Mouse (Mus musculus): ENCODE measurements around the gene Sec61b. TPM values are rescaled to one million over a fixed set of nuclear protein-coding genes. Genes with fewer than 3 reads are reported as not detected.

Gene Sec61b
- polyA plus RNA-seq, 1 experiment: 164 TPM

DNA sequence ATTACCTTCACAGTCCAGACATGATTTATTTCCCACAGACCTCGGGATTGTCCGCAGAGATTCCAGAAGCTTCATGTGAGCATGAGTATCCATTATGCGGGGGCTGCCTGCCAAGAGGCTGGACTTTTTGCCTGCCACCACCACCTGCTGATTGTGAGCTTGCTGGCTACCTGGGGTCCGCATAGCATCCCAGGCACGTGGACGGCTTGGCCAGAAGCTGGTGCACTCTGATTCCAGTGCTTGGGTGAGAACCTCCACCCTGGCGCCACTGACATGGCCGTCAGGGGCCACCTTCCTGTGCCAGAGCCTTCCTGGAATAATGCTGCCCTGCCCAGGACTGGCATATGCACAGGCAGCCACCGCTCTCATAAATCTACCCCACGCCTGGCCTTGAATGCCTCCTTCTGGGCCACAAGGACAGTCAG lies 24.7 kb downstream of the Sec61b start:
- Histone ChIP-seq H3K27me3 (replicated peaks; ENCODE audit: control insufficient read depth, insufficient read depth, low read length) (no peaks in the 10 kb centered on the region), H3K36me3 (ENCODE audit: control insufficient read depth, insufficient read depth, low read length) (no peaks in the 10 kb centered on the region), H3K27ac (ENCODE audit: insufficient read depth, low read depth, low read length) (no peak overlapping the region), H3K4me3 (ENCODE audit: insufficient read depth, low read depth, low read length) (no peak overlapping the region), H3K4me1 (ENCODE audit: control insufficient read depth, insufficient read depth, low read length) (no peaks in the 10 kb centered on the region)
- no peak for DNase-seq
- TF ChIP-seq POLR2A (IDR thresholded peaks at IDR 0.05; ENCODE audit: low read depth, low read length) (no peak), CTCF (conservative IDR thresholded peaks at IDR 0.05; ENCODE audit: insufficient read depth, insufficient read length, low read depth, low read length) (no peak)
- WGBS: 65% methylated on average over 10 of the region's 10 CpGs

DNA sequence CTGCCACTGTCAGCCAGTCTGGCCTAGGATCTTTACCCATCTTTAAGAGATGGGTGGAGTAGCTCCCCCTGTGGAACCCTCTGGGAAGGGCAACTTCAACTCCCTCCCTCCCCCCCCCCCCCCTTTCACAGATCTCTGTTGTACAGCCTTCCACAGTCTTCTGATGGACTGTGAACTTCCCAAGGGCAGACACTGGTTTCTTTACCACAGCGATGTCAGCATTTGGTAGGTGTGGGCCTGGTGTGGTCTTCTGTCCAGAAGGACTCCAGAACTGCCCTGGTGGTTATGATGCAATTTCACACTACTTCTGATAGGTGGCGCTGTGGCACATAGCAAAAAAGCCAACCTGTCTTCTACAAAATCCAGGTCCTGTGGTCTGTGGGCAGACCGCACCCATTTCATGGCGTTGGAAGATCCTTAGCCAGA lies 28.1 kb downstream of the Sec61b start:
- H3K4me3 ChIP-seq (ENCODE audit: insufficient read depth, low read depth, low read length): no peak overlapping the region
- no peaks in the 10 kb centered on the region for H3K27me3 ChIP-seq (replicated peaks; ENCODE audit: control insufficient read depth, insufficient read depth, low read length)
- no peaks in the 10 kb centered on the region for H3K4me1 ChIP-seq (ENCODE audit: control insufficient read depth, insufficient read depth, low read length)
- 28% methylated on average over 4 of the region's 4 CpGs for WGBS
- H3K36me3 ChIP-seq (ENCODE audit: control insufficient read depth, insufficient read depth, low read length): no peaks in the 10 kb centered on the region
- no peak overlapping the region for H3K27ac ChIP-seq (ENCODE audit: insufficient read depth, low read depth, low read length)
- DNase-seq: peak; percentile 46
- peak; percentile 72 for TF ChIP-seq CTCF (conservative IDR thresholded peaks at IDR 0.05; ENCODE audit: insufficient read depth, insufficient read length, low read depth, low read length)
- TF ChIP-seq POLR2A (IDR thresholded peaks at IDR 0.05; ENCODE audit: low read depth, low read length): no peak

DNA sequence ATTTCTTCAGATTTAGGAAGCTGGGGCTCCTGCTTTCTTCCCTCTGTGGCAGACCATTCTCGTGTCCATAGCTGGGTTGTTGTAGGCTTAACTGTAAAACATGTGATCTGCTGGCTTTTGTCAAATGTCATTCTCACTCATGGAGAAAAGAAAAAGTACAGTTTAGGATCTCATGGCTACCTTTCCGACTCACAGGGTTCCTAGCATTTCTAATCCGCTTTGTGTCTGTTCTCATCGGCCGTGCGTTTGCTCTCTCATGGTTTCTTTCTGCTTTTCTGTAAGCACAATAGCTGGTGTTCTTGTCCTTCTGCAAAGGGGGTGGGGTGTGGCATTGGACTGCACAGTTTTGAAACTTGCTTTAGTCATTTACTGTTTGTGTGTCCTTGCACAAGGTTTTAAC lies 28.6 kb downstream of the Sec61b start:
- H3K36me3 ChIP-seq (ENCODE audit: control insufficient read depth, insufficient read depth, low read length): no peaks in the 10 kb centered on the region
- 75% methylated on average over 6 of the region's 6 CpGs for WGBS
- H3K27me3 ChIP-seq (replicated peaks; ENCODE audit: control insufficient read depth, insufficient read depth, low read length): no peaks in the 10 kb centered on the region
- no peak for TF ChIP-seq POLR2A (IDR thresholded peaks at IDR 0.05; ENCODE audit: low read depth, low read length)
- no peak for TF ChIP-seq CTCF (conservative IDR thresholded peaks at IDR 0.05; ENCODE audit: insufficient read depth, insufficient read length, low read depth, low read length)
- no peaks in the 10 kb centered on the region for H3K4me1 ChIP-seq (ENCODE audit: control insufficient read depth, insufficient read depth, low read length)
- DNase-seq: no peak
- no peak overlapping the region for H3K27ac ChIP-seq (ENCODE audit: insufficient read depth, low read depth, low read length)
- H3K4me3 ChIP-seq (ENCODE audit: insufficient read depth, low read depth, low read length): no peak overlapping the region

DNA sequence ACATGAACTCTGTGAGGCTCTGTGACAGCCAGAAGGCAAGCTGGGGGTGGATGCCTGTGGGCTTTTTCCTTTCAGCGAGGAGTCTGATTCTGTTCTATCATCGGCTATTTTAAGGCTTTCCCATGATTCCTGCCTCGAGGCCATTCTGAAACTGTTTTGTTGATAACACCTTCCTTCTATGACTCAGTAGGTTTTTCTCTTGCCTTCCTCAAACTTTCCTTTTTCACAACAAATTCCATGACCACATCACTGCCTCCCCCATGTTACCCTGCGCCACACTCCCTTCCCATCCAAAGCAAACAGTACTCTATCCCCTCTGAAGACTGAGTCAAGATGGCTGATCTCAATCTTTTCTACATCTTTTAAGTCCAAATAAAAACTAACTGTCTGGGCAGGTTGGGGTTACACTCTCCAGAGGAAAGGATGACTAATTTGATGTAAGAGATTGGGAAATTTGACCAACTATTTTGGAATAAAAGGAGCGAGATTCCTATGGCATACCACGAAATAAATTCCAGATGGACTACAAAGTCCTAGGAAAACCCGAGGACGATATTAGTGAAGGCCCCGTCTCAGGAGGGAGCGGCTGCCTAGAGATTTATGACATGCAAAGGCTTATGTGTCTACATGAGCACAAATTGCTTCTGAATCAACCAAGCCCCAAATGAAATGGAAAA lies 30.5 kb downstream of the Sec61b start:
- Histone ChIP-seq H3K36me3 (ENCODE audit: control insufficient read depth, insufficient read depth, low read length) (no peaks in the 10 kb centered on the region), H3K27me3 (replicated peaks; ENCODE audit: control insufficient read depth, insufficient read depth, low read length) (no peaks in the 10 kb centered on the region), H3K27ac (ENCODE audit: insufficient read depth, low read depth, low read length) (no peak overlapping the region), H3K4me1 (ENCODE audit: control insufficient read depth, insufficient read depth, low read length) (no peaks in the 10 kb centered on the region), H3K4me3 (ENCODE audit: insufficient read depth, low read depth, low read length) (no peak overlapping the region)
- WGBS: 68% methylated on average over 10 of the region's 10 CpGs
- no peak for DNase-seq
- TF ChIP-seq POLR2A (IDR thresholded peaks at IDR 0.05; ENCODE audit: low read depth, low read length): no peak
- no peak for TF ChIP-seq CTCF (conservative IDR thresholded peaks at IDR 0.05; ENCODE audit: insufficient read depth, insufficient read length, low read depth, low read length)

DNA sequence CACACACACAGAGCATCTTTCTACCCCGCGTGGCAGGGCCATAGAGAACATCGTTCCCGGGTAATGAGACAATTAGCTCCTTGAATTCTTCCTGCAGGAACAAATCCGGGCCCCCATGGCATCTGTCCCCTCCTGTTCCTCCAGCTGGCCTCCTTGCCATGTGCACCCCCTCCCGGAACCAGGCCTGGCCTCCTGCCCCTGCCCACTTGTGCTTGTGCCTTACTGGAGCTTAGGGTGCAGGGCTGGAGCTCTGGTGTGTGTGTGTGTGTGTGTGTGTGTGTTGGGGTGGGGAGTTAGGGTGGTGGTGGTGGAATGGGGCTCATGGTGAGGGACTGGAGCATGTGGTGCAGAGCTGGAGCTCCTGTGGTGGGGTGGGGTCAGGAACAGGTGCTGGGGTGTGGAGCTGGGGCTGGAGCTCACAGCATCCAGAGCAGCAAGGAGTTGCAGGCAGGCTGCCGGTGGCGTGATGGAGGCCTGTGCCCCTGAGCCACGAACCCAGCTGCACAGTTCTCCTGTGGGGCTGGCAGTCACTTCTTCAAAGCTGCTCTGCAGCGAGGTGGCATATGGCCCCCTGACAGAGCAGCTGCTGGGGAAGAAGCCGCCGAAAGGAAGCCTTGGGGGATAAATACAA lies 44.2 kb downstream of the Sec61b start:
- H3K36me3 ChIP-seq (ENCODE audit: control insufficient read depth, insufficient read depth, low read length): no peaks in the 10 kb centered on the region

DNA sequence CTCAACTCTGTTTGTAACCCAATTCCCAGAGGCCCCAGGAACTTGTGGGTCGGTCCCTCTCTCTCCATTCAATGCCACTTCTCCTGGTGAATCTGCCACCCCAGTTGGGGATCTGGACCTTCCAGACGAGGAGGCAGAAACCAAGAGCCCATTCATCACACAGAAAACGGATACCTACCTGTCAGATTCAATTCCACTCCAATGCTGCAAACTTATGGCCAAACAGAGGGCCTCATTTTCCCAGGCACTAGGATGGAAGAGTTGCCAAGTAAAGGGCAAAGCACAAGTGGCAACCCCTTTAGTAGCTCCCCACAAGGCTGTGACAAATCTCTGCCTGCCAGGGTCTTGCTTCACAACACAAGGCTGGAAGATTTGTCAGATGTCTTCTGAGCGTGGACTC lies 45.6 kb downstream of the Sec61b start:
- TF ChIP-seq CTCF (conservative IDR thresholded peaks at IDR 0.05; ENCODE audit: insufficient read depth, insufficient read length, low read depth, low read length) (no peak), POLR2A (IDR thresholded peaks at IDR 0.05; ENCODE audit: low read depth, low read length) (no peak)
- Histone ChIP-seq H3K36me3 (ENCODE audit: control insufficient read depth, insufficient read depth, low read length) (no peaks in the 10 kb centered on the region), H3K27ac (ENCODE audit: insufficient read depth, low read depth, low read length) (no peak overlapping the region), H3K4me3 (ENCODE audit: insufficient read depth, low read depth, low read length) (no peak overlapping the region), H3K27me3 (replicated peaks; ENCODE audit: control insufficient read depth, insufficient read depth, low read length) (no peaks in the 10 kb centered on the region), H3K4me1 (ENCODE audit: control insufficient read depth, insufficient read depth, low read length) (no peaks in the 10 kb centered on the region)
- no peak for DNase-seq
- WGBS: 49% methylated on average over 4 of the region's 4 CpGs

More for the DNA sequence above, 44.2 kb downstream of the Sec61b start:
- 60% methylated on average over 12 of the region's 12 CpGs for WGBS
- no peak for DNase-seq
- Histone ChIP-seq H3K27ac (ENCODE audit: insufficient read depth, low read depth, low read length) (no peak overlapping the region), H3K27me3 (replicated peaks; ENCODE audit: control insufficient read depth, insufficient read depth, low read length) (no peaks in the 10 kb centered on the region), H3K4me3 (ENCODE audit: insufficient read depth, low read depth, low read length) (no peak overlapping the region), H3K4me1 (ENCODE audit: control insufficient read depth, insufficient read depth, low read length) (no peaks in the 10 kb centered on the region)
- TF ChIP-seq POLR2A (IDR thresholded peaks at IDR 0.05; ENCODE audit: low read depth, low read length) (no peak), CTCF (conservative IDR thresholded peaks at IDR 0.05; ENCODE audit: insufficient read depth, insufficient read length, low read depth, low read length) (no peak)

DNA sequence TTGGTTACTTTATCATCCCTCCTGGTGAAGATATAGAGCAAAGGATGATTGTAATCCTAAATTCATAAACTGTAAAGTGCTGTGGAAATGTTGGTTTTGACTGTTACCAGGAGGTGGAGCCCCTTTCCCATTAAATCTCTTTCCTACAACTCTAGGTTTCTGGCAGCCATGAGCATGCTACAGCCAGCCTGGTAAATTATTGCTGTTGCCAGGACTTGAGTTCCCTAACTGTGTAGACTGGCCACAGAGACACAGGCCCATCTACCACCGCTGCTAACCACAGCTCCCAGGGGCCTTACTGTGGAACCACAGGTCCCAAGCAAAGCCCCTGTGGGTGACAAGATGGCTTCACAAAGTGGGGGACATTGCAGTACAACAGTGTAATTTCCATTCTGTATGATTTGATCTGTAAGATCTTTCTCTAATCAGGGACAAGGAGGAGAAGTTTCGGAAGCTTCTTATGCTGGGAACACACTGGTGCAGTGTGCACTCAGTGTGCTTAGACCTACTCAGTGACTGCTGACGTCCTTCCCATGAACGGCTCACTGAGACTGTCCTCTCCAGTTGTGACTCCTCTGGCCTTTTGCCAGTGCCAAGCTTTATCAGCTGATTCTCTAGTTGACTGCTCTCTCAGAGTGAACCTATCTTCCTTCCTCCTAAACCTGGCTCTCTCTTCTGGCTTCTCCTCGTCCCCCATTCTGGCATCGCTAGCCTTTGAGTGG lies 47.6 kb downstream of the Sec61b start:
- Histone ChIP-seq H3K27me3 (replicated peaks; ENCODE audit: control insufficient read depth, insufficient read depth, low read length) (no peaks in the 10 kb centered on the region), H3K27ac (ENCODE audit: insufficient read depth, low read depth, low read length) (no peak overlapping the region), H3K4me1 (ENCODE audit: control insufficient read depth, insufficient read depth, low read length) (no peaks in the 10 kb centered on the region), H3K4me3 (ENCODE audit: insufficient read depth, low read depth, low read length) (no peak overlapping the region), H3K36me3 (ENCODE audit: control insufficient read depth, insufficient read depth, low read length) (no peaks in the 10 kb centered on the region)
- DNase-seq: peak; percentile 30
- 65% methylated on average over 6 of the region's 6 CpGs for WGBS
- TF ChIP-seq CTCF (conservative IDR thresholded peaks at IDR 0.05; ENCODE audit: insufficient read depth, insufficient read length, low read depth, low read length): 0 out of 2 replicates have a peak, but pooled peaks have one; percentile 15
- TF ChIP-seq POLR2A (IDR thresholded peaks at IDR 0.05; ENCODE audit: low read depth, low read length): no peak
